Mouse (Mus musculus) liver, adult (tissue): ENCODE measurements around the gene Luc7l.

Experiments
- GATA4 ChIP-seq: IDR thresholded peaks from 2 replicates; pipeline ENCODE4 v1.6.1; 2014; ENCODE audit warnings: mild to moderate bottlenecking, low read length; ENCODE audit not compliant: insufficient replicate concordance

Luc7l gene

GRCm38 (mm10) chr17:26315474-26315873, 62.8 kb downstream of the Luc7l start:
- no peak for TF ChIP-seq GATA4

DNA sequence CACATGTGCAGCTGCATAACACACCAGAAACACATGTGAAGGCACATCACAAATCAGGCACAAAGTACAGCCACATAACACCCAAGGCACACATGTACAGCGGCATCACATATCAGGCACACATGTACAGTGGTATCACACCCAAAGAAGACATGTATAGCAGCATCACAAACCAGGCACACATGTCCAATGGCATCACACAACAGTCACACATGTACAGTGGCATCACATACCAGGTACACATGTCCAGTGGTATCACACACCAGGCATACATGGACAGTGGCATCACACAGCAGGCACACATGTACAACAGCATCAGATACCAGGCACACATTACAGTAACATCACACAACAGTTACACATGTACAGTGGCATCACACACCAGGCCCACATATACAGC, 65.7 kb downstream of the Luc7l start:
- no peak for TF ChIP-seq GATA4
